Mouse (Mus musculus) liver, adult 2 months (tissue): Measurements from ENCODE around the gene Tmcc2.

Experiments used
- CTCF ChIP-seq: fragments of 200-500 bp; IDR thresholded peaks from 2 replicates; pipeline ENCODE4 v1.5.1; 2011; ENCODE audit warnings: low read depth, low read length, control low read depth
- POLR2A ChIP-seq: fragments of 200-500 bp; IDR thresholded peaks from 2 replicates; pipeline ENCODE4 v1.6.1; 2011; ENCODE audit warnings: low read length, control low read depth; ENCODE audit not compliant: insufficient read depth; ENCODE audit errors: extremely low read depth

DNA sequence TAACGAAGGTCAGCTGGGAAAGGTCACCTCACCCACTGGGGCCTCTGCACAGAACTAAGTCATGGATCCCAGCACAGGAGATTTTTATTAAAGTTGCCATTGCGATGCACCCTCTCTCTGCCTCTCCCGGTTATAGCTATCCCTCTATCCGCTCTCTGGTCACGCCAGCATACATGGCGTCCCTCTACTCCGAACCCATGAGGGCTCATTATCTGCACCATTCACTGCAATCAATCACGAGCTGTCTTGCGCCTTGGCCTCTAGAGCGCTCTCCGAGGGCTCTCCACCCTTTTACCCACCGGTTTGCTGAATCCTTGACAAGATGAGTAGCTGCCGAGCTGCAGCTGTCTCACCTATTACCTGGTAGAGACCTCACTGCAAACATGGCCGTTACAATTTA is 5.8 kb downstream of the Tmcc2 start:
- TF ChIP-seq CTCF (no peak), POLR2A (no peak)
